In genomic region chr14:52244690-52245042, GRCm38 (mm10) we compare ENCODE assay signal across 8 mouse cellular contexts. TPM values are rescaled to one million over a fixed set of nuclear protein-coding genes. Genes with fewer than 3 reads are reported as not detected.
DNase-seq lines count a peak whose midpoint lies in the region; ATAC-seq and TF ChIP-seq lines count a peak whose summit lies in the region.

No protein-coding gene starts in this region.

- H3K9me3 ChIP-seq in limb, embryonic 15.5 days, result no peaks in the 10 kb centered on the region
- H3K9me3 ChIP-seq in stomach, embryonic 16.5 days (replicated peaks; ENCODE audit: control insufficient read depth, low read length), result no peaks in the 10 kb centered on the region

- peak overlapping the region; percentile 52 for H3K9ac ChIP-seq in limb, embryonic 15.5 days
- peak overlapping the region; percentile 89 for H3K9ac ChIP-seq in stomach, embryonic 16.5 days (ENCODE audit: low read length)

- H3K4me2 ChIP-seq in limb, embryonic 15.5 days, result peak overlapping the region; percentile 77
- H3K4me2 ChIP-seq in stomach, embryonic 16.5 days (ENCODE audit: low read depth, low read length), result peak overlapping the region; percentile 62

- H3K36me3 ChIP-seq in testis, adult 2 months (ENCODE audit: control insufficient read depth, insufficient read depth, low read length), result no peaks in the 10 kb centered on the region
- peaks cover 1% of the 10 kb centered on the region; the same call in 1 of the 2 replicates for H3K36me3 ChIP-seq in limb, embryonic 15.5 days
- no peaks in the 10 kb centered on the region for H3K36me3 ChIP-seq in stomach, embryonic 16.5 days (ENCODE audit: control insufficient read depth, insufficient read depth, low read length)

- no peak for DNase-seq in gastrocnemius, adult 2 months
- no peak for DNase-seq in gastrocnemius, postnatal 4 days (ENCODE audit: low spot score in 2 of 2)
- no peak for DNase-seq in testis, postnatal 14 days (ENCODE audit: low spot score)
- no peak for DNase-seq in right cerebral cortex, adult 18-20 months
- DNase-seq in retina, postnatal 1 day, result no peak

- TF ChIP-seq CTCF in gastrocnemius, adult 2 months (IDR thresholded peaks at IDR 0.05), result no peak
- no peak for TF ChIP-seq CTCF in testis, adult 2 months (IDR thresholded peaks at IDR 0.05; ENCODE audit: control insufficient read depth, insufficient read depth, insufficient replicate concordance, low read depth, low read length)

- intact Hi-C loops in gastrocnemius, adult 2 months (cut with DNase I), result no loop called here

- H3K27ac ChIP-seq in gastrocnemius, adult 2 months, result peak overlapping the region; percentile 93
- H3K27ac ChIP-seq in testis, adult 2 months (ENCODE audit: control insufficient read depth, insufficient read depth, low read depth, low read length), result peak overlapping the region; percentile 74
- peak overlapping the region; percentile 84 for H3K27ac ChIP-seq in limb, embryonic 15.5 days
- peak overlapping the region; percentile 61 for H3K27ac ChIP-seq in stomach, embryonic 16.5 days (ENCODE audit: low read length)

- peaks cover 2% of the 10 kb centered on the region for H3K4me1 ChIP-seq in testis, adult 2 months (ENCODE audit: control insufficient read depth, insufficient read depth, low read length)
- peaks cover 13% of the 10 kb centered on the region; the same call in 1 of the 2 replicates for H3K4me1 ChIP-seq in limb, embryonic 15.5 days
- H3K4me1 ChIP-seq in stomach, embryonic 16.5 days (ENCODE audit: control insufficient read depth, insufficient read depth, low read length), result peaks cover 11% of the 10 kb centered on the region

- ATAC-seq in limb, embryonic 15.5 days (ENCODE audit: insufficient number of reproducible peaks, low FRiP score, low TSS enrichment, low read depth), result peak; percentile 81
- peak; percentile 75 for ATAC-seq in stomach, embryonic 16.5 days (ENCODE audit: insufficient read depth, low FRiP score)

- 11% methylated on average over 7 of the region's 7 CpGs for WGBS in limb, embryonic 15.5 days
- WGBS in stomach, embryonic 16.5 days, result 8% methylated on average over 7 of the region's 7 CpGs

- H3K27me3 ChIP-seq in testis, adult 2 months (ENCODE audit: control insufficient read depth, insufficient read depth, low read length), result no peaks in the 10 kb centered on the region
- H3K27me3 ChIP-seq in limb, embryonic 15.5 days, result no peaks in the 10 kb centered on the region
- H3K27me3 ChIP-seq in stomach, embryonic 16.5 days (ENCODE audit: control insufficient read depth, insufficient read depth, low read length), result no peaks in the 10 kb centered on the region

- H3K4me3 ChIP-seq in gastrocnemius, adult 2 months, result peak overlapping the region; percentile 93
- peak overlapping the region; percentile 98 for H3K4me3 ChIP-seq in testis, adult 2 months (ENCODE audit: control insufficient read depth, low read depth, low read length)
- peak overlapping the region; percentile 67 for H3K4me3 ChIP-seq in limb, embryonic 15.5 days
- peak overlapping the region; percentile 94 for H3K4me3 ChIP-seq in stomach, embryonic 16.5 days (replicated peaks; ENCODE audit: low read length)

- TF ChIP-seq POLR2A in testis, adult 2 months (IDR thresholded peaks at IDR 0.05; ENCODE audit: control insufficient read depth, low read depth, low read length), result 0 out of 2 replicates have a peak, but pooled peaks have one; percentile 4

RNA-seq across cellular contexts. Expression of gene Chd8, which starts 12.9 kb away (rescaled TPM):
- total RNA-seq in gastrocnemius, adult 2 months (2021), result 10 to 100 TPM; 33.4 to 34.9 TPM
- total RNA-seq in gastrocnemius, postnatal 4 days (2021), result 10 to 100 TPM; 76.4 to 78.8 TPM
- polyA plus RNA-seq in testis, adult 2 months (2012; rRNA removed), result 16.4 and 17.5 TPM in 2 replicates
- 27.5 and 31.9 TPM in 2 replicates for polyA plus RNA-seq in limb, embryonic 15.5 days (2015; fragmentation: Nextera tagmentation; extraction: Ambion mirVana)
- polyA plus RNA-seq in stomach, embryonic 16.5 days (2015; fragmentation: Nextera tagmentation; extraction: Ambion mirVana), result 27.9 and 31.8 TPM in 2 replicates

RNA-seq across cellular contexts. Expression of gene Tox4, which starts 34.3 kb away (rescaled TPM):
- total RNA-seq in gastrocnemius, adult 2 months (2021), result 10 to 100 TPM; 48.0 to 56.2 TPM
- total RNA-seq in gastrocnemius, postnatal 4 days (2021), result 10 to 100 TPM; 41.8 to 42.0 TPM
- polyA plus RNA-seq in testis, adult 2 months (2012; rRNA removed), result 41.5 and 47.3 TPM in 2 replicates
- polyA plus RNA-seq in limb, embryonic 15.5 days (2015; fragmentation: Nextera tagmentation; extraction: Ambion mirVana), result 41.8 and 45.8 TPM in 2 replicates
- 36.2 and 39.7 TPM in 2 replicates for polyA plus RNA-seq in stomach, embryonic 16.5 days (2015; fragmentation: Nextera tagmentation; extraction: Ambion mirVana)

RNA-seq across cellular contexts. Expression of gene Rab2b, which starts 34.7 kb away (rescaled TPM):
- 1 to 10 TPM; 1.9 to 3.5 TPM for total RNA-seq in gastrocnemius, adult 2 months (2021)
- 10 to 100 TPM in 1 of 2 experiments, 1 to 10 TPM in 1; 9.1 to 12.5 TPM for total RNA-seq in gastrocnemius, postnatal 4 days (2021)
- polyA plus RNA-seq in testis, adult 2 months (2012; rRNA removed), result 16.5 and 20.0 TPM in 2 replicates
- 24.0 and 25.0 TPM in 2 replicates for polyA plus RNA-seq in limb, embryonic 15.5 days (2015; fragmentation: Nextera tagmentation; extraction: Ambion mirVana)
- 15.8 and 19.6 TPM in 2 replicates for polyA plus RNA-seq in stomach, embryonic 16.5 days (2015; fragmentation: Nextera tagmentation; extraction: Ambion mirVana)

RNA-seq across cellular contexts. Expression of gene Supt16, which starts 47.5 kb away (rescaled TPM):
- total RNA-seq in gastrocnemius, adult 2 months (2021), result 10 to 100 TPM; 12.3 to 15.5 TPM
- total RNA-seq in gastrocnemius, postnatal 4 days (2021), result 10 to 100 TPM; 44.0 to 47.8 TPM
- 9.0 and 12.2 TPM in 2 replicates for polyA plus RNA-seq in testis, adult 2 months (2012; rRNA removed)
- 47.4 and 51.4 TPM in 2 replicates for polyA plus RNA-seq in limb, embryonic 15.5 days (2015; fragmentation: Nextera tagmentation; extraction: Ambion mirVana)
- 39.8 and 40.7 TPM in 2 replicates for polyA plus RNA-seq in stomach, embryonic 16.5 days (2015; fragmentation: Nextera tagmentation; extraction: Ambion mirVana)
